Mouse (Mus musculus): ENCODE results near the gene Gm13078. TPM values are rescaled to one million over a fixed set of nuclear protein-coding genes. Genes with fewer than 3 reads are reported as not detected.

The Gm13078 gene
- polyA plus RNA-seq (2015; fragmentation: Nextera tagmentation; extraction: Ambion mirVana): not detected in 2 replicates

- no peaks in the 10 kb centered on the region for H3K4me1 ChIP-seq (ENCODE audit: insufficient read depth, low read depth, low read length)
- 68% methylated on average over 1 of the region's 1 CpGs for WGBS
- no peaks in the 10 kb centered on the region for H3K27me3 ChIP-seq (replicated peaks; ENCODE audit: insufficient read depth, low read length)
- no peak for ATAC-seq
- H3K4me3 ChIP-seq (ENCODE audit: low read depth, low read length): no peak within 1 kb of the TSS
- no peak for DNase-seq (ENCODE audit: low spot score)
- H3K9me3 ChIP-seq (ENCODE audit: low read length): no peaks in the 10 kb centered on the region
- H3K36me3 ChIP-seq (ENCODE audit: insufficient read depth, low read length): no peaks in the 10 kb centered on the region
- no peak for TF ChIP-seq CTCF (IDR thresholded peaks at IDR 0.05)
- no peak for TF ChIP-seq EP300 (IDR thresholded peaks at IDR 0.05)
- H3K27ac ChIP-seq (ENCODE audit: low read length): no peak within 1 kb of the TSS
- H3K4me2 ChIP-seq (replicated peaks; ENCODE audit: low read depth, low read length): no peak within 1 kb of the TSS
- H3K9ac ChIP-seq (replicated peaks; ENCODE audit: low read depth): no peak within 1 kb of the TSS
Observed at GRCm38 (mm10) chr4:143719155-143719554, at the start of gene Gm13078. Gm13078 (plus strand) TSS chr4:143719455.

- no peaks in the 10 kb centered on the region for H3K9me3 ChIP-seq (ENCODE audit: low read length)
- ATAC-seq: no peak
- H3K36me3 ChIP-seq (ENCODE audit: insufficient read depth, low read length): no peaks in the 10 kb centered on the region
- WGBS: 76% methylated on average over 2 of the region's 2 CpGs
- DNase-seq (ENCODE audit: low spot score): no peak
- TF ChIP-seq CTCF (IDR thresholded peaks at IDR 0.05): no peak
- TF ChIP-seq EP300 (IDR thresholded peaks at IDR 0.05): no peak
- no peak within 1 kb of the TSS for H3K4me3 ChIP-seq (ENCODE audit: low read depth, low read length)
- no peak within 1 kb of the TSS for H3K4me2 ChIP-seq (replicated peaks; ENCODE audit: low read depth, low read length)
- no peak within 1 kb of the TSS for H3K9ac ChIP-seq (replicated peaks; ENCODE audit: low read depth)
- no peaks in the 10 kb centered on the region for H3K4me1 ChIP-seq (ENCODE audit: insufficient read depth, low read depth, low read length)
- no peaks in the 10 kb centered on the region for H3K27me3 ChIP-seq (replicated peaks; ENCODE audit: insufficient read depth, low read length)
- no peak within 1 kb of the TSS for H3K27ac ChIP-seq (ENCODE audit: low read length)
Observed at GRCm38 (mm10) chr4:143702611-143703010, 16.6 kb upstream of the Gm13078 start, which contains the start of gene Gm13089. Gm13089 (minus strand) TSS chr4:143702711.

Other genes starting within 250 kb of the Gm13078 start
- gene Gm13043, start 208.1 kb upstream of the Gm13078 start, polyA plus RNA-seq (2015; fragmentation: Nextera tagmentation; extraction: Ambion mirVana): not detected in 2 replicates
- not detected in 2 replicates for gene Gm13040, start 183.5 kb upstream of the Gm13078 start, polyA plus RNA-seq (2015; fragmentation: Nextera tagmentation; extraction: Ambion mirVana)
- gene BC080695, start 167.8 kb upstream of the Gm13078 start, polyA plus RNA-seq (2015; fragmentation: Nextera tagmentation; extraction: Ambion mirVana): not detected in 2 replicates
- not detected in 2 replicates for gene Gm13057, start 167.7 kb upstream of the Gm13078 start, polyA plus RNA-seq (2015; fragmentation: Nextera tagmentation; extraction: Ambion mirVana)
- gene Gm13083, start 104.5 kb upstream of the Gm13078 start, polyA plus RNA-seq (2015; fragmentation: Nextera tagmentation; extraction: Ambion mirVana): not detected in 2 replicates
- gene Gm13088, start 62.2 kb upstream of the Gm13078 start, polyA plus RNA-seq (2015; fragmentation: Nextera tagmentation; extraction: Ambion mirVana): not detected in 2 replicates
- gene Gm13089, start 16.7 kb upstream of the Gm13078 start, polyA plus RNA-seq (2015; fragmentation: Nextera tagmentation; extraction: Ambion mirVana): not detected in 2 replicates
- gene Gm13023, start 69.9 kb downstream of the Gm13078 start, polyA plus RNA-seq (2015; fragmentation: Nextera tagmentation; extraction: Ambion mirVana): not detected in 2 replicates
- not detected in 2 replicates for gene Gm13084, start 96.6 kb downstream of the Gm13078 start, polyA plus RNA-seq (2015; fragmentation: Nextera tagmentation; extraction: Ambion mirVana)
- gene Gm13103, start 127.0 kb downstream of the Gm13078 start, polyA plus RNA-seq (2015; fragmentation: Nextera tagmentation; extraction: Ambion mirVana): not detected in 2 replicates
- not detected in 2 replicates for gene Pramef6, start 180.9 kb downstream of the Gm13078 start, polyA plus RNA-seq (2015; fragmentation: Nextera tagmentation; extraction: Ambion mirVana)
- gene Pramef25, start 231.6 kb downstream of the Gm13078 start, polyA plus RNA-seq (2015; fragmentation: Nextera tagmentation; extraction: Ambion mirVana): not detected in 2 replicates
- gene Gm13101, start 247.5 kb downstream of the Gm13078 start, polyA plus RNA-seq (2015; fragmentation: Nextera tagmentation; extraction: Ambion mirVana): not detected in 2 replicates

All from lung, postnatal 0 days (tissue).